Mouse (Mus musculus): Measurements from ENCODE around the gene Copz1. TPM values are rescaled to one million over a fixed set of nuclear protein-coding genes. Genes with fewer than 3 reads are reported as not detected.

Copz1 gene
- total and polyA plus RNA-seq, 3 experiments = 80.0 to 271 (median 148) TPM

DNA sequence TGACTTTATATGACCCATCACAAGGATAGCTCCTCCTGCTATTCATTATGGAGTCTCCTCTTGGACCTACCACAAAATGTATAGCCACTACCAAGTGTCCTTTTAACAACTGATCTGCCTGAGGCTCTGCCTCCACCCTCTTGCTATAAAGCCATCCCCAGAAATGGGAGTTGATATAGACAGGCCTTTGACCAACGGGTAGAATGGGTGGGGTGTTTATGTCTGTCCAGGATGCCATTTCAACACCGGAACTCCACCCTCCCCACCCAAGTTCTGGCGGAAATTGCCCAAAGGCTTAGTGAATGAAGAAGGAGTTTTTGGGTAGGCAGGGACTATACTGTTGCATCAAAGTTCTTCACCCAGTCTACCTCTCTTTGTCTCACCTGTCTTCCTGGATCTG lies 19.9 kb upstream of the Copz1 start:
- TF ChIP-seq CTCF (conservative IDR thresholded peaks at IDR 0.05 in 1 of 2, IDR thresholded peaks at IDR 0.05 in 1 of 2; ENCODE audit: low read depth in 2 of 2, low read length in 2 of 2) (no peak), MXI1 (IDR thresholded peaks at IDR 0.05; ENCODE audit: low read depth, low read length) (no peak), IRF4 (IDR thresholded peaks at IDR 0.05; ENCODE audit: low read depth, low read length) (no peak), MAFK (IDR thresholded peaks at IDR 0.05; ENCODE audit: insufficient replicate concordance, low read length) (no peak), SMC3 (IDR thresholded peaks at IDR 0.05; ENCODE audit: low read depth, low read length) (no peak), JUN (IDR thresholded peaks at IDR 0.05; ENCODE audit: insufficient read depth, low read depth, low read length) (no peak), ELF1 (IDR thresholded peaks at IDR 0.05; ENCODE audit: low read depth, low read length) (no peak), MEF2A (IDR thresholded peaks at IDR 0.05; ENCODE audit: borderline replicate concordance, low read depth, low read length) (no peak), PAX5 (IDR thresholded peaks at IDR 0.05; ENCODE audit: low read length) (no peak), ETS1 (conservative IDR thresholded peaks at IDR 0.05; ENCODE audit: low read depth, low read length) (no peak), CHD1 (IDR thresholded peaks at IDR 0.05; ENCODE audit: low read depth, low read length) (no peak), UBTF (IDR thresholded peaks at IDR 0.05; ENCODE audit: low read depth, low read length) (no peak), TCF12 (IDR thresholded peaks at IDR 0.05; ENCODE audit: low read depth, low read length) (no peak), ZNF384 (IDR thresholded peaks at IDR 0.05; ENCODE audit: low read depth, low read length) (no peak), HCFC1 (IDR thresholded peaks at IDR 0.05; ENCODE audit: low read depth, low read length) (no peak), EP300 (IDR thresholded peaks at IDR 0.05; ENCODE audit: low read length) (no peak)
- no peak for DNase-seq (ENCODE audit: extremely low read depth)
- H3K36me3 ChIP-seq (replicated peaks in 1 of 2; ENCODE audit: control insufficient read depth in 1 of 2, insufficient read depth in 1 of 2, low read length in 1 of 2) = peaks cover 12 to 40% of the 10 kb centered on the region in 2 experiments
- H3K27me3 ChIP-seq (replicated peaks) = no peaks in the 10 kb centered on the region
- H3K4me3 ChIP-seq (replicated peaks in 1 of 3; ENCODE audit: low read depth in 2 of 3, low read length in 2 of 3, poor library complexity in 1 of 3) = no peak overlapping the region
- no peak overlapping the region for H3K9ac ChIP-seq (ENCODE audit: insufficient read depth, low read depth)
- H3K4me2 ChIP-seq (ENCODE audit: insufficient read depth, low read depth, poor library complexity, severe bottlenecking) = no peak overlapping the region
- dilution Hi-C loops (cut with MboI; ENCODE audit: extremely low pct_ligation_motif_present, extremely low pct_unique_long_range_greater_than_20kb, low sequenced_read_pairs) = no loop called here
- H3K4me1 ChIP-seq (ENCODE audit: control insufficient read depth in 1 of 2, insufficient read depth in 2 of 2) = peaks cover under 1 to 2% of the 10 kb centered on the region in 2 experiments; a peak in 3 of 4 replicates
- H3K79me2 ChIP-seq (replicated peaks; ENCODE audit: control insufficient read depth, extremely low read depth, insufficient read depth, poor library complexity, severe bottlenecking) = no peaks in the 10 kb centered on the region
- in situ Hi-C loops (cut with MboI; ENCODE audit: low pct_ligation_motif_present, low pct_unique_long_range_greater_than_20kb, low sequenced_read_pairs) = loop anchor here (5.0 kb wide), 1 partner anchor 55 kb away; no protein-coding TSS in a partner anchor
- no peak overlapping the region for H3K27ac ChIP-seq (ENCODE audit: insufficient read depth, low read depth)
- H3K9me3 ChIP-seq (replicated peaks; ENCODE audit: low read length) = no peaks in the 10 kb centered on the region

DNA sequence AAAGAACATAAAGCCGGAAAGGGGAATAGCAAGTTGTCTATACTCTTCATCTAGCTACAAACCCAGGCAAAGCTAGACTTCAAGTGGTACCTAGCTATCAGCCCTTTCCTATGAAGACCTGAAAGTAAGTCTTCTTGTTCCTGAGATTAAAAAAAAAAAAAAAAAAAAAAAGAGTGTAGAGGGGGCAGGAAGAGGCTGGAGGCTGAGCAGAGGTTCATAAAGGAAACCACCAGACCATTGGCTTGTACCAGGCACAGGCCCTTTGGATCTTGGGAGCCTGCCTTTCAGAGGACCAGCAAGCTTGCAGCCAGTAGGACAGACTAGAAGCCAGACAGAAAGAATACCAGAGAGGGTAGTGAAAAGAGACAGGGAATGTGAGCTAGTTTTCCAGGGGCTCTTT lies 19.2 kb upstream of the Copz1 start:
- H3K27ac ChIP-seq (ENCODE audit: insufficient read depth, low read depth) = no peak overlapping the region
- H3K4me1 ChIP-seq (ENCODE audit: control insufficient read depth in 1 of 2, insufficient read depth in 2 of 2) = peaks cover 7 to 9% of the 10 kb centered on the region in 2 experiments
- H3K4me3 ChIP-seq (replicated peaks in 1 of 3; ENCODE audit: low read depth in 2 of 3, low read length in 2 of 3, poor library complexity in 1 of 3) = no peak overlapping the region
- no peak for DNase-seq (ENCODE audit: extremely low read depth)
- no peaks in the 10 kb centered on the region for H3K9me3 ChIP-seq (replicated peaks; ENCODE audit: low read length)
- H3K27me3 ChIP-seq (replicated peaks) = no peaks in the 10 kb centered on the region
- peaks cover 6 to 33% of the 10 kb centered on the region in 2 experiments for H3K36me3 ChIP-seq (replicated peaks in 1 of 2; ENCODE audit: control insufficient read depth in 1 of 2, insufficient read depth in 1 of 2, low read length in 1 of 2)
- TF ChIP-seq MXI1 (IDR thresholded peaks at IDR 0.05; ENCODE audit: low read depth, low read length) (no peak), UBTF (IDR thresholded peaks at IDR 0.05; ENCODE audit: low read depth, low read length) (no peak), SMC3 (IDR thresholded peaks at IDR 0.05; ENCODE audit: low read depth, low read length) (no peak), NRF1 (IDR thresholded peaks at IDR 0.05; ENCODE audit: low read depth, low read length) (no peak), ZNF384 (IDR thresholded peaks at IDR 0.05; ENCODE audit: low read depth, low read length) (no peak), USF1 (IDR thresholded peaks at IDR 0.05; ENCODE audit: low read depth, low read length) (no peak), EP300 (IDR thresholded peaks at IDR 0.05; ENCODE audit: low read length) (no peak), CHD1 (IDR thresholded peaks at IDR 0.05; ENCODE audit: low read depth, low read length) (no peak), ELF1 (IDR thresholded peaks at IDR 0.05; ENCODE audit: low read depth, low read length) (no peak), ZC3H11A (IDR thresholded peaks at IDR 0.05; ENCODE audit: low read depth, low read length) (no peak), BHLHE40 (IDR thresholded peaks at IDR 0.05; ENCODE audit: low read depth, low read length) (no peak), RCOR1 (conservative IDR thresholded peaks at IDR 0.05; ENCODE audit: low read depth, low read length) (no peak), E2F4 (IDR thresholded peaks at IDR 0.05; ENCODE audit: insufficient replicate concordance, low read depth, low read length) (no peak), KAT2A (IDR thresholded peaks at IDR 0.05; ENCODE audit: insufficient replicate concordance, low read length) (no peak), CTCF (conservative IDR thresholded peaks at IDR 0.05 in 1 of 2, IDR thresholded peaks at IDR 0.05 in 1 of 2; ENCODE audit: low read depth in 2 of 2, low read length in 2 of 2) (no peak), ETS1 (conservative IDR thresholded peaks at IDR 0.05; ENCODE audit: low read depth, low read length) (no peak), MAZ (IDR thresholded peaks at IDR 0.05; ENCODE audit: low read depth, low read length) (no peak), SIN3A (IDR thresholded peaks at IDR 0.05; ENCODE audit: low read length) (no peak), ZMIZ1 (IDR thresholded peaks at IDR 0.05; ENCODE audit: low read depth, low read length) (no peak), PAX5 (IDR thresholded peaks at IDR 0.05; ENCODE audit: low read length) (no peak)
- in situ Hi-C loops (cut with MboI; ENCODE audit: low pct_ligation_motif_present, low pct_unique_long_range_greater_than_20kb, low sequenced_read_pairs) = loop anchor here (5.0 kb wide), 1 partner anchor 54 kb away; no protein-coding TSS in a partner anchor
- H3K79me2 ChIP-seq (replicated peaks; ENCODE audit: control insufficient read depth, extremely low read depth, insufficient read depth, poor library complexity, severe bottlenecking) = no peaks in the 10 kb centered on the region
- H3K9ac ChIP-seq (ENCODE audit: insufficient read depth, low read depth) = no peak overlapping the region
- H3K4me2 ChIP-seq (ENCODE audit: insufficient read depth, low read depth, poor library complexity, severe bottlenecking) = no peak overlapping the region
- dilution Hi-C loops (cut with MboI; ENCODE audit: extremely low pct_ligation_motif_present, extremely low pct_unique_long_range_greater_than_20kb, low sequenced_read_pairs) = no loop called here
